Mouse (Mus musculus): Measurements from ENCODE around the gene Gipc3. TPM values are rescaled to one million over a fixed set of nuclear protein-coding genes. Genes with fewer than 3 reads are reported as not detected.

Gene Gipc3
- polyA plus RNA-seq, 1 experiment = 0.10 TPM

DNA sequence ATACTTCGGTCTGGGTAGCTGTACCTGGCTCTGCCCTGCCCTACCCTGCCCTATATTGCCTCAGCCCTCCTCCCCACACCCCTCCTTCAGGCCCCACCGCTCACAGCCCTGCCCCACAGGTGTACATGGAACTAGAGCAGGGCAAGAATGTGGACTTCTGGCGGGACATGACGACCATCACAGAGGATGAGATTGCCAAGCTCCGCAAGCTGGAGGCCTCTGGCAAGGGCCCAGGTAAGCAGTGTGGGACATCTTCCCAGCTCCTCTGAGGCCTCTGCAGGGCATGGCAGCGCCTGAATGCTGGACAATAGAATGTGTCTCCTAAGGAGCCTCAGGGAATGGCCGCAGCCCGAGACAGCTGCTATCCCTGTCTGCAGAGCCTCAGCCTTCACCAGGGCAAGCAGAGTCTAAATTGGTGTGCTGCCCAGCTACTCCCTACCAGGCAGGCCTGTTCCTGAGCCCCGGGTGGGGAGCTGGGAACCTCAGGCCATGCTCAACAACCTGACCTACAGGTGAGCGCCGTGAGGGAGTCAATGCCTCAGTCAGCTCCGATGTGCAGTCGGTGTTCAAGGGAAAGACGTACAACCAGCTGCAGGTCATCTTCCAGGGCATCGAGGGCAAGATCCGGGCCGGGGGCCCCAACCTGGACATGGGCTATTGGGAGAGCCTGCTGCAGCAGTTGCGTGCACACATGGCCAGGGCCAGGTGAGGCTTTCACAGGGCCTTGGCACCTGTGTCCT lies 19.1 kb downstream of the Gipc3 start:
- H3K79me2 ChIP-seq (ENCODE audit: control insufficient read depth, insufficient read depth) = peaks cover 19% of the 10 kb centered on the region
- H3K4me2 ChIP-seq (ENCODE audit: low read depth) = no peak overlapping the region
- H3ac ChIP-seq (ENCODE audit: control insufficient read depth, insufficient read length) = no peak overlapping the region
- no peak overlapping the region for H3K4me3 ChIP-seq
- H3K36me3 ChIP-seq (ENCODE audit: control insufficient read depth, insufficient read depth) = peaks cover 10% of the 10 kb centered on the region
- no peaks in the 10 kb centered on the region for H3K27me3 ChIP-seq (ENCODE audit: control insufficient read depth, insufficient read depth, insufficient read length)
- TF ChIP-seq REST (IDR thresholded peaks at IDR 0.05; ENCODE audit: insufficient read depth, insufficient read length) (no peak), CEBPB (IDR thresholded peaks at IDR 0.05; ENCODE audit: insufficient read depth, poor library complexity, severe bottlenecking) (no peak), SRF (IDR thresholded peaks at IDR 0.05; ENCODE audit: control insufficient read depth, insufficient read length, low read depth) (no peak)

DNA sequence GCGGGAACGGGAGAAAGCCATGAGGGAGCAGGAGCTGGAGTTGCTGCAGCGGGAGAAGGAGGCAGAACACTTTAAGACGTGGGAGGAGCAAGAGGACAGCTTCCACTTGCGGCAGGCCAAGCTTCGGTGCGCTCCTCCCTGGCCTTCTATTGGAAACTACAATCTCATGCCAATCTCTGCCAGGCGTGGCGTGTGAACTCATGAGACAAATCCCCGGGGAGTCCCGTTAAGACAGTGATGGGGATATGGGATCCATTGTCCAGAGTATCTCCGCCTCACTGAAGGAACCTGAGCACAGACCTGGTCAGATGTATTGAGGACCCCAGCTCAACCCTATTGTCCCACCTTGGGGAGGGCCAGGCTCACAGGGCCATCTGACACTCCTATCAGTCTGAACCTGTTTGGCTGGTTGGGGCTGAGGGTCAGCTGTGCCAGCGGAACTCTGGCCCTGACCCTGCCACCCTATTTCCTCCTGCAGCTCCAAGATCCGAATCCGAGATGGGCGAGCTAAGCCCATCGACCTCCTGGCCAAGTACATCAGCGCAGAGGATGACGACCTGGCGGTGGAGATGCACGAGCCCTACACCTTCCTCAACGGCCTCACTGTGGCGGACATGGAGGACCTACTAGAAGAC lies 19.8 kb downstream of the Gipc3 start:
- Histone ChIP-seq H3K27me3 (ENCODE audit: control insufficient read depth, insufficient read depth, insufficient read length) (no peaks in the 10 kb centered on the region), H3K79me2 (ENCODE audit: control insufficient read depth, insufficient read depth) (peaks cover 19% of the 10 kb centered on the region), H3K36me3 (ENCODE audit: control insufficient read depth, insufficient read depth) (peaks cover 10% of the 10 kb centered on the region), H3K4me2 (ENCODE audit: low read depth) (no peak overlapping the region), H3K4me3 (no peak overlapping the region), H3ac (ENCODE audit: control insufficient read depth, insufficient read length) (no peak overlapping the region)
- TF ChIP-seq MAX (IDR thresholded peaks at IDR 0.05; ENCODE audit: low read depth) (no peak), E2F4 (IDR thresholded peaks at IDR 0.05; ENCODE audit: insufficient read depth) (no peak), MYOD1 (IDR thresholded peaks at IDR 0.05; ENCODE audit: control insufficient read depth in 1 of 3, insufficient read length in 2 of 3, low read depth in 2 of 3) (no peak), CEBPB (IDR thresholded peaks at IDR 0.05; ENCODE audit: insufficient read depth, poor library complexity, severe bottlenecking) (no peak), MYOG (IDR thresholded peaks at IDR 0.05; ENCODE audit: control insufficient read depth in 1 of 3, insufficient read depth in 1 of 3, insufficient read length in 2 of 3, low read depth in 2 of 3) (no peak), TCF3 (IDR thresholded peaks at IDR 0.05; ENCODE audit: insufficient read length, low read depth) (no peak)

DNA sequence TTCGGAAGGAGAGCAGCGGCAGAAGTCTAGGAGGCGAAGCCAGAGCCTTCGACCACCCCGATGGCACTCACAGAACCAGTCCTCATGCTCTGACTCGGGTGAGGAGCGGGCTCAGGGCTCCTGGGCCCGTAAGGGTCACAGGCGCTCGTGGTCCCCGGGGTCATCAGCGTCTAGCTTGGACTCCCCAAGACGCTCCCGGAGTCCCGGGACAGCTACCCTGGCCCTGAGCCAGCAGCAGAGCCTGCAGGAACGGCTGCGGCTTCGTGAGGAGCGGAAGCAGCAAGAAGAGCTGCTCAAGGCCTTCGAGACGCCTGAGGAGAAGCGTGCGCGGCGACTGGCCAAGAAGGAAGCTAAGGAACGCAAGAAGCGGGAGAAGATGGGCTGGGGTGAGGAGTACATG lies 20.6 kb downstream of the Gipc3 start:
- Histone ChIP-seq H3K36me3 (ENCODE audit: control insufficient read depth, insufficient read depth) (peaks cover 10% of the 10 kb centered on the region), H3ac (ENCODE audit: control insufficient read depth, insufficient read length) (no peak overlapping the region), H3K4me2 (ENCODE audit: low read depth) (peak overlapping the region; percentile 99), H3K79me2 (ENCODE audit: control insufficient read depth, insufficient read depth) (peaks cover 19% of the 10 kb centered on the region), H3K27me3 (ENCODE audit: control insufficient read depth, insufficient read depth, insufficient read length) (no peaks in the 10 kb centered on the region), H3K4me3 (peak overlapping the region; percentile 69)
- TF ChIP-seq SRF (IDR thresholded peaks at IDR 0.05; ENCODE audit: control insufficient read depth, insufficient read length, low read depth) (no peak), CEBPB (IDR thresholded peaks at IDR 0.05; ENCODE audit: insufficient read depth, poor library complexity, severe bottlenecking) (no peak), TCF3 (IDR thresholded peaks at IDR 0.05; ENCODE audit: insufficient read length, low read depth) (no peak), TCF12 (IDR thresholded peaks at IDR 0.05; ENCODE audit: insufficient read depth, poor library complexity, severe bottlenecking) (no peak), REST (IDR thresholded peaks at IDR 0.05; ENCODE audit: insufficient read depth, insufficient read length) (no peak), MYOD1 (IDR thresholded peaks at IDR 0.05; ENCODE audit: control insufficient read depth in 1 of 3, insufficient read length in 2 of 3, low read depth in 2 of 3) (no peak), POLR2AphosphoS2 (IDR thresholded peaks at IDR 0.05; ENCODE audit: insufficient read length, low read depth) (no peak), E2F4 (IDR thresholded peaks at IDR 0.05; ENCODE audit: insufficient read depth) (no peak), MYOG (IDR thresholded peaks at IDR 0.05; ENCODE audit: control insufficient read depth in 1 of 3, insufficient read depth in 1 of 3, insufficient read length in 2 of 3, low read depth in 2 of 3) (no peak), POLR2A (IDR thresholded peaks at IDR 0.05; ENCODE audit: insufficient read length, low read depth) (no peak), MAX (IDR thresholded peaks at IDR 0.05; ENCODE audit: low read depth) (no peak)

DNA sequence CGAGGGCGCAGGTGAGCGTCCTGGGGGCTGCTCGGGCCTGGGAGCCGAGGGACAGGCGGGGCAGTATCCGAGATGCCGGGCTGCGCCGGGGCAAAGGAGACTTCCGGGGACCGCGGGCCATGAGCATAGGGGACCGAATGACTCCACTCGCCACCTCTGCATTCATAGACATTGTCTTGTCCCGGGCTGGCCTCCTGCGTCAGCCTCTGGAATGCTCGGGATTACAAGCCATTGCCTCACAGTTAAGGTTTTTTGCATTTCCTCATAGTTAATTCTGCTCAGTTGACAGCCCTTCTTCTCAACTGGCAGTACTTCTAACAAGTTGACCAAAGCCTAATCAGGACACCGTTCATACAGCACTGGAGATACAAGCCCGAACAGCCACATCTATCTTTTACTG lies 21.6 kb downstream of the Gipc3 start:
- Histone ChIP-seq H3ac (ENCODE audit: control insufficient read depth, insufficient read length) (peak overlapping the region; percentile 66), H3K4me3 (peak overlapping the region; percentile 69), H3K4me2 (ENCODE audit: low read depth) (peak overlapping the region; percentile 99), H3K36me3 (ENCODE audit: control insufficient read depth, insufficient read depth) (peaks cover 5% of the 10 kb centered on the region), H3K27me3 (ENCODE audit: control insufficient read depth, insufficient read depth, insufficient read length) (no peaks in the 10 kb centered on the region), H3K79me2 (ENCODE audit: control insufficient read depth, insufficient read depth) (peaks cover 19% of the 10 kb centered on the region)
- TF ChIP-seq CEBPB (IDR thresholded peaks at IDR 0.05; ENCODE audit: insufficient read depth, poor library complexity, severe bottlenecking) (peak; percentile 49), MAX (IDR thresholded peaks at IDR 0.05; ENCODE audit: low read depth) (no peak), MYOD1 (IDR thresholded peaks at IDR 0.05; ENCODE audit: control insufficient read depth in 1 of 3, insufficient read length in 2 of 3, low read depth in 2 of 3) (no peak), TCF3 (IDR thresholded peaks at IDR 0.05; ENCODE audit: insufficient read length, low read depth) (no peak), MYOG (IDR thresholded peaks at IDR 0.05; ENCODE audit: control insufficient read depth in 1 of 3, insufficient read depth in 1 of 3, insufficient read length in 2 of 3, low read depth in 2 of 3) (no peak), REST (IDR thresholded peaks at IDR 0.05; ENCODE audit: insufficient read depth, insufficient read length) (no peak)

DNA sequence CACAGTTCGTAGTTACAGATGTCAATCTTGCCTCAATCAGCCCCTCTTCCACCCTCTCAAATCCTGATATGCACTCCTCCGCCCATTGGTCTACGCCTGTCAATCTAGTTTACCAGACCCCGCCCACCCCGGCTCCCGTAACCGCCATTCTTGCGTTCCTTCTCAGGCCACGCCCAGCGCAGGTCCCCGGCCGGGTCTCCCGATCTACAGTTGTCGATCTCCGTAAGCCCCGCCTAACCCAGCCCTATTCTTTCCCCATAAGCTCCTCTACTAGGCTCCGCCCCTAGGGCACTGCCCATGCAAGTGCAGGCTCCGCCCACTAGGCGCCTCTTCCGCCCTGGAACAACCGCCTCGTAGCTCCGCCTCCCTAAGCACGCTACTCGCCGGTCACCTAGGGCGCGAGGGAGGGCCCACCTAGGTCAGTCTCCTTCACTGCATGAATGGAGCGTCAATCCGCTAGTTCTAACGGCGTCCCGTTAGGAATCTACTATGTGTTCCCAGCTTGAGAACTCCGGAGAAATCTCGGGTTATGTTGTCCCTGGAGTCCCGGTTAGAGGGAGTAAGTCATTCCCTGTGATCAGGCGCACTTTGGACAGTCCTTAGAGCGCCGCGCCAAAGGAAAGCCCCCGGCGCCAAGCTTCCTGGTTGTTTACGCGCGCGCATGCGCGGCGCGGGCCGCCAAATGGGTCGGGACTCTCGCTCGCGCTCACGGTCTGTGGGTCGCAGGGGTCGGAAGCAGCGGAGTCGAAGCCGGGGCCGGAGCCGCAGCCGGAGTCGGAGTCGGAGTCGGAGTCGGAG lies 22.3 kb downstream of the Gipc3 start, which contains the start of gene Cactin:
Gene Cactin, plus strand, starts transcription at position 554 of the 798 bp plus-strand sequence.
- H3K36me3 ChIP-seq (ENCODE audit: control insufficient read depth, insufficient read depth) = no peaks in the 10 kb centered on the region
- TF ChIP-seq POLR2AphosphoS2 (IDR thresholded peaks at IDR 0.05; ENCODE audit: insufficient read length, low read depth) (peak; percentile 29), REST (IDR thresholded peaks at IDR 0.05; ENCODE audit: insufficient read depth, insufficient read length) (no peak), CEBPB (IDR thresholded peaks at IDR 0.05; ENCODE audit: insufficient read depth, poor library complexity, severe bottlenecking) (no peak), POLR2A (IDR thresholded peaks at IDR 0.05; ENCODE audit: insufficient read length, low read depth) (peak; percentile 68), MAX (IDR thresholded peaks at IDR 0.05; ENCODE audit: low read depth) (peak; percentile 99), E2F4 (IDR thresholded peaks at IDR 0.05; ENCODE audit: insufficient read depth) (peak; percentile 46), MYOD1 (IDR thresholded peaks at IDR 0.05; ENCODE audit: control insufficient read depth in 1 of 3, insufficient read length in 2 of 3, low read depth in 2 of 3) (no peak)
- H3K79me2 ChIP-seq (ENCODE audit: control insufficient read depth, insufficient read depth) = peaks cover 19% of the 10 kb centered on the region
- H3K4me2 ChIP-seq (ENCODE audit: low read depth) = peak within 1 kb of the TSS; percentile 100
- peak within 1 kb of the TSS; percentile 69 for H3K4me3 ChIP-seq
- H3ac ChIP-seq (ENCODE audit: control insufficient read depth, insufficient read length) = peak within 1 kb of the TSS; percentile 66
- no peaks in the 10 kb centered on the region for H3K27me3 ChIP-seq (ENCODE audit: control insufficient read depth, insufficient read depth, insufficient read length)
